Mouse (Mus musculus) urinary bladder, postnatal 0 days (tissue): ENCODE measurements around the gene Fosl1. TPM values are rescaled to one million over a fixed set of nuclear protein-coding genes. Genes with fewer than 3 reads are reported as not detected.

Source experiments
- polyA plus RNA-seq: library from polyadenylated mRNA; unstranded; fragments of >200 nt; fragmentation: Nextera tagmentation; extraction: Ambion mirVana; gene quantifications from 2 replicates; pipeline ENCODE4 v1.2.1, GENCODE M21; 2015

The Fosl1 gene
- 0.61 and 1.6 TPM in 2 replicates for polyA plus RNA-seq

DNA sequence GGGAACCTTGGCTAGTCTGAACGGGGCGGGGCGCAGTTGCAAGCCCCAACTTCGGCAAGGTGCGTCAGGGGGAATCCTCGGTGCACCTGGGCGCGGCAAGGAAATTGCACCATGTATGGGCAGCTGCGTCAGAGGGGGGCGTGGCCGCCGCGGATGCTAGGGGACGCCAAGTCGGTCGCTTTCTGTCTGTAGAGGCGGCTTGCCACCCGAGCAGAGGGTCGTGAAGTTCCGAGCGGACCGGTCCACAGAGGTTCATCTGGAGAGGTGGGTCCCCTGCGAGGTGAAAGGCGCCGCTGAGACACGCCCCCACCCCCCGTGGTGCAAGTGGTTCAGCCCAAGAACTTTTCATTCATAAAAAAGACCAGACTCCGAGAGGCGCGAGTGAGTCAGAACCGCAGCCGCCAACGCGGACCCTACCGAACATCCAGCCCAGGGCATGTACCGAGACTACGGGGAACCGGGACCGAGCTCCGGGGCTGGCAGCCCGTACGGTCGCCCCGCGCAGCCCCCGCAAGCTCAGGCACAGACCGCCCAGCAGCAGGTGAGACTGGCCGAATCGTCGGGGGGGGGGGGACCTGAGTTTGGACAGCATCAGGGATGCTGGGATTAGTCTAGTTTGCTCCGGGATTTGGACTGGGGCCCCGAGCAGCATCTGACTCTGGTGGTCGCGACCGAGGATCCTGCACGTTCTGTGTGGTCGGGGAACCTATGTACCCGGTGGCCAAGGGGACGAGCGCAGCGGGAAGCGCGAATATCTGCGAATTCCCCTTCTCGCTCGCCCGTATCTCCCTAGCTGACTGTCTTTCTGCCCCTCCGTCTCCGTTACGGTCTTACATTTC is at the start of gene Fosl1:
Fosl1 (plus strand) TSS at position 33 of the 839 bp plus-strand sequence.

DNA sequence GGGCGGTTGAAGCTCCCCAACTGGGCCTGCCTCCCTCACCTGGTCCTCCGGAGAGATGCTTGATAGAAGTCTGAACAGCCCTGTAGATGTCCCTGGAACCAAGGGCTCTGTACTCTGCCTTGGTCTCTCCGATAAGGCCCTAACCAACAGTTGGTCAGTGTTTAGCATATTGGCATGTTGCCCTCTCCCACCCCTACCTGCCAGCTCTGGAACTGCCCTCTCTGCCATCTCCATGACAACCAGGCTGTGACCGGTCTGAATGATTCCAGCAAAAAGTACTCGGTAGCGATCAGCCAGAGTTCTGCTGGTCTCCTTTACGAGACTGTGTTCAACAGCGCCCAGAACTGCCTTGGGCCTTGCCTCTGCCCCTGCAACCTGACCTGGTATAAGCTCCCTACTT is 45.1 kb upstream of the Fosl1 start, which contains the start of gene Tsga10ip:
Tsga10ip (minus strand) TSS at position 234 of the 400 bp plus-strand sequence.

DNA sequence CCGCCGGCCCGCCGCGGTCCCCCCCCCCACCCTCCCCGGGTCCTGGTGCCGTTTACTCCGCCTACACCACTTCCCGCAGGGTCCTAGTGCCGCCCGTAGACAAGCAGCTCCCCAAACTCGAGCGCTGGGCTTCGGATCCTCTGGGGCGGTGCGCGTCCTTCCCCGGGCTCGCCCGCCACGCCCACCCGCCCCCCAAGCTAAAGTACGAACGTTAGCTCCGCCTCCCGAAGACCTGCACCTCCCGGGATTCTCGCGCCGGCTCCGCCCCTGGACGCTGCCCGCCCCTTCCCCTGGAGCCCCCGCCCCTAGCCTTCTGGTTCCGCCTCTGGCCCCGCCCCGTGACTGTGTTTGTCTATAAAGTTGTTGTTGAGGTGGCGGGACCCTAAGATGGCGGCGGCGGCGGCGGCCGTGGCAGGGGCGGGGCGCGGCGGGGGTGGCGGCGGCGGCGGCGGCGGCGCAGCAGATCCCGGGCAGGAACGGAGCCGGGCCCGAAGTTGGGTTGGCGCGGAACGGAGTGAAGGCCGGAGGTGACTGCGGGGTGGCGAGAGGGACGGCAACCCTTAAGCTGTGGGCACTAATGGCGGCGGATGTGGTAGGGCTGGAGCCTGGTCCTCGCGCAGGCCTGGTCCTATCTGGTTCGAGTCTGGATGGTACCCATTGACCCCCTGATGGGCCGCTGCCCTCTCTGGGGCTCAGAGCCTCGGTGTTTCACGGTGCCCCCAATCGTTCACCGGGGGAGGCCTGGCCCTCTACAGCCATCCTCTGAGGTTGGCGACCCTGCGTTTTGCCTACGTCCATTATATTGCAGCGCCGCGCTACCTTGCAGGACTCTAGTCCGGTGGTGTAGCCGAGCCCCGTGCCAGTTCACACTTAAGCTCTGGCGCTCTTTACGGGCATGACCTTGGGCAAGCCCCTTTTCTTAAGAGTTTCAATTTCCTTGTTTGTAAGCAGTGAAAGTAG is 22.3 kb upstream of the Fosl1 start, which contains the start of the genes Drap1 and AI837181:
Drap1 (minus strand) TSS at position 198 of the 960 bp plus-strand sequence.
AI837181 (plus strand) TSS at position 363 of the 960 bp plus-strand sequence.

DNA sequence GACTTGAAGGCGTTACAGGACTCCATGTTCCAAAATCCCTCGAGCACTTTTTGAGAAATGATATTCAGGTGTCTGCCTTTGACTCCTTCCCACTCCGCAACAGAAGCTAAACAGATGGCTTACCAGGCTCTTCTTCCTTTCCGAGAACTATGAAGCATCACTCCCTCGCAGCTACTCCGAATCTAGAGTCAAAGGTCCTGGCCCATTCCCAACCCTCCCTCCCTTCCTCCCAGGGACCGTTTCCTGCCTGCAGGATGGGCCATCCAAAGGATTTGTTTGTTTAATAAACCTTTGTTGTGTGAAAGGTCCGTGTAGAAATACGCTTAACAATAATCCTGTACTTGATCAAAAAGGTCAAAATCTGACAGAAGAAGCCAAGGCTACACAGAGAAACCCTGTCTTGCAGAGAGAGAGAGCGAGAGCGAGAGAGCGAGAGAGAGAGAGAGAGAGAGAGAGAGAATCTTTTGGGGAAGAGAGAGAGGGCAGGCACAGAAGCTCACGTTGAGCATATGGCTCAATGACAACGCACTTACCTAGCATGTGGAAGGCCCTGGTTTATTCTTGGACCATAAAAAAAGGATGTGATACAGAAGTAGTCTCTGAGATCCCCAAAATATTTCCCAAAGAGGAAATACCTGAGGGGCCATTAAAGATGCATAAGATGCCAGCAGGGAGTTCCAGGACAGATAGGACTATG is 10.5 kb downstream of the Fosl1 start, which contains the start of gene Ccdc85b:
Ccdc85b (minus strand) TSS at position 149 of the 697 bp plus-strand sequence.

DNA sequence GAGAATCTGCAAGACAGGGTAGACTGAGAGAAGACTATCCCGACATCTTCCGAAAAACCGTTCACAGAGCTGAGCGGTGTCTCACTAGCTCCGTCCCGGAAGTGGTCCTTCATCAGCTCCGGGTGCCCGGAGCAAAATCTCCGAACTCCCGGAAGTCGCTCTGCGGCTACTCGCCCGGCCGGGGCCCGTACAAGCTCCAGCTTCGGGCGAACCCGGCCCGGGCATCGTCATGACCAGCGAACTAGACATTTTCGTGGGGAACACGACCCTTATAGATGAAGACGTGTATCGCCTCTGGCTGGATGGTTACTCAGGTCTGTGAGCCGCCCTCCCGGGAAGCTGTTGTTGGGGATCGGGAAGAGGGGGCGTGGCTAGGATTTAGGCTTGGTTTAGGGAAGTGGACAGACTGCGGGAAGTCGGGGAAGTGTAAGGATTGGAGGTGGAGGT is 13.1 kb downstream of the Fosl1 start, which contains the start of gene Fibp:
Fibp (plus strand) TSS at position 151 of the 447 bp plus-strand sequence.

DNA sequence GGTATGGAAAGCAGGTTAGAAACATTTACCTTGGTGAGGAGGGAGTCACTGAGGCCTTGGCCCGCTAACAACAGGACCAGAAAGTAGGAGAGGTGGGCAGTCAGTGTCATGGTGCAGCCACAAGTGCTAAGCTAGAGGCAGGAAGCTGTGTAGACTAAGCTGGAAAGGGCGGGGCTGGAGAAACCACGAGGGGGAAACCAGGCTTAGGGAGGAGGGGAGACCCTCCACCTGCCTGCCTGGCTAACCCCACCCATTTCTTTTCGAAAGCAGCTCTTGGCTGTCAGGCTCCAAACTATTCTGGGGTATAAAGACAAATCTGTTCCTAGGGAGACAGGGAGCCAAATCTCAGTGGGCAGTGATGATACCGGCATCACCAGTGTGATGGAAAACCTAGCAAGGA is 21.0 kb downstream of the Fosl1 start, which contains the start of gene Ctsw:
Ctsw (minus strand) TSS at position 134 of the 400 bp plus-strand sequence.

DNA sequence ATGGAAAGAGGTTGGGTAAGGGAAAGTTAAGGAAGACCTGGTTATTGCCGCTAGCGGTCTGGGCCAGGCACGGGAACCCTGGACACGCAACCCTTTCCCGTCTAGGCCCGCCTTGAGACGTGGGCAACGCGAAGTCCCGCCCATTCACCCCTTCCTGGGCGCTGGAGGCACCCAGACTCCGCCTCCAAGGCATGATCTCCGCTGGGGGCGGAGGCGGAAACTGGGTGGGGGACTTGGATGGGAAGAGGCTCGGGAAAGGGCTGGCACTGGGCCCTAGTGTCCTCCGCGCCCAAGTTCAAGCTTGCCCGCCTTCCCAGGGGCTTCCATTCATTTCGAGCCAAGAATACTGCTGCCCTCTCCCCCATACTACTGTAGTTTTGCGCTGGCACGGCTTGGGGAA is 26.4 kb downstream of the Fosl1 start, which contains the start of gene Efemp2:
Efemp2 (plus strand) TSS at position 235 of the 400 bp plus-strand sequence.

DNA sequence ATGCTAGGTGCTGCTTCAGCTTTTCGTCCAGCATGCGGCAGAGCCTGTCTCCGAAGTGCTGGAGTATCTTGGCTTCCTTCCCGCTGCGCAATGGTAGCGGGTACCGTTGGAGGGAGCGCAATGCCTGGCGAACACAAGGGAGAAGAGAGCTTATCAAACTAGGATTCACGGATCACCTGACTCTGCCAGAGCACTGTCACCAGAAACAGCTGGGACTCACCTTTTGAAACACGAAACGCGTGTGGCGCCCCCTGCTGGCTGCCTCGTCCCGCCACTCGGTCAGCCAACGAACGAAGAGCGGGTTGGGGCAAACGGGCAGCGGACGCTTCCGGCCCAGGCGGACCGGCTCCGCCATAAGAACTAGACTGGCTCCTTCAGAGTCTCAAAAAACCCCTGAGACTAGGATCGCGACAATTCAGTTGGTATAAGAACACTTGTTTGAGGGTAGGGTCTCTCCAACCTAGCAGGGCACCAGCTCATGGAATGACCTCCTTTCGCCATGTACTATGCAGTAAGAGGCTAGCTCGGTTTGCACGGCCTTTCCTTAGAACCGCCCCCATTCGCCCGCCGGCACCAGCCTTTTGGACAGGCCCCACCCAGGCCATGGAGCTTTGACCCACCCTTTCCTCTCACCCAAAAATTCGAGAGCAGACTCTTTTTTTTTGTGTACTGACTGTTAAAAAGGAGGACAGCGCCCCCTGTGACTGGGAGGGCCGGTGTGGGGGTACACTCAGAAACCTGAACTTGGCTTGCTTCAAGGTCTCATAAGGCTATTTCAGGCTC is 40.6 kb downstream of the Fosl1 start, which contains the start of gene Mus81:
Mus81 (minus strand) TSS at position 635 of the 783 bp plus-strand sequence.

DNA sequence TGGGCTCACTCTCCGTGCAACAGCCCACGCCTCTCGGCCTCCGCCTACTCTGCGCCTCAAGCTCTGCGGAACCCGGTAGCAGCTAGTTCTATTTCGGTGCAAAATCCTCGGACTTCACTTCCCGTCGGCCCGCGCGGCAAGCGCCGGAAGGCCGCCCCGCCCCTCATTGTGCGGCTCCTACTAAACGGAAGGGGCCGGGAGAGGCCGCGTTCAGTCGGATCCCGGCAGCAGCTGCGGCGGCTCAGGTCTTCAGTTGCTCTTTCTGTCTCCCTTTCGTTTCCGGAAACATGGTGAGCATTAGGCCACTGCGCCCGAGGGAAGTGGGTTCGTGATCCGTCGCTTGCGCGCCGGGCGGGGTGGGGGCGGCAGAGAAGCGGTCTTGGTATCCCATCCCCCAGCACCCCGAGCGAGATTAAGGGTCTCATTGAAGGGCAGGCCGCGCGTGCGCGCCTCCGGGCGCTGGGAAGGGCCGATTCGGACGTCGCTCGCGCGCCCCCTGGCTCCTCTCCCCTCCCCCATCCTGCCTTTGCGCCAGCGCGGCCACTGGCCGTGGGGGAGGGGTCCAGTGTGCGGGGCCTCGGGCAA is 43.1 kb downstream of the Fosl1 start, which contains the start of gene Cfl1:
Cfl1 (plus strand) TSS at position 143 of the 585 bp plus-strand sequence.

DNA sequence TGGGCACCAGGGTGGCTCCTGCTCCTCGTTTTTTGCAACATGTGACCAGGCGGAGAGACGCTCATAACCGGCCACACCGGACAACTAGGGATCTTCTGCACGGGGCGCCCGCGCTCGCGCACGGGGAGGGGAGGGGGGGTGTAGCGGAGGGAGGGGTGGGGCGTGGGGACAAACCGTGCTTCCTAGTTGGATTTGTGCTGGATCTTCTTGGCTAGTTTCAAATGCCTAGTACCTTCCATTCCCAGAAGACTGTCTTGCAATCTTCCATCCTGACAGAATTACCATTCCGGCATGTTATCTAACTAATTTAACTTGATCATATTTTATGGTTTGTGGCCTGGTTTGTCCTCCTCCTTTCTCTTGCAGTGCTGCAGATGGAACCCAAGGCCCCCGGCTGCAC is 56.3 kb downstream of the Fosl1 start, which contains the start of gene 1700020D05Rik:
1700020D05Rik (minus strand) TSS at position 101 of the 400 bp plus-strand sequence.

Other genes starting within 250 kb of the Fosl1 start
- 8.8 and 10.0 TPM in 2 replicates for gene Pacs1, start 174.4 kb upstream of the Fosl1 start, polyA plus RNA-seq
- gene Sf3b2, start 152.1 kb upstream of the Fosl1 start, polyA plus RNA-seq = 155 and 159 TPM in 2 replicates
- 0.33 and 0.35 TPM in 2 replicates for gene Gal3st3, start 149.2 kb upstream of the Fosl1 start, polyA plus RNA-seq
- not detected in 2 replicates for gene Catsper1, start 111.8 kb upstream of the Fosl1 start, polyA plus RNA-seq
- 5.3 and 6.6 TPM in 2 replicates for gene Cst6, start 98.0 kb upstream of the Fosl1 start, polyA plus RNA-seq
- gene Eif1ad, start 80.8 kb upstream of the Fosl1 start, polyA plus RNA-seq = 25.2 and 27.2 TPM in 2 replicates
- gene Banf1, start 80.4 kb upstream of the Fosl1 start, polyA plus RNA-seq = 266 and 286 TPM in 2 replicates
- gene Sart1, start 58.8 kb upstream of the Fosl1 start, polyA plus RNA-seq = 33.0 and 39.0 TPM in 2 replicates
- gene Tsga10ip, start 45.0 kb upstream of the Fosl1 start, polyA plus RNA-seq = not detected in 2 replicates
- 234 and 246 TPM in 2 replicates for gene Drap1, start 22.6 kb upstream of the Fosl1 start, polyA plus RNA-seq
- gene AI837181, start 22.4 kb upstream of the Fosl1 start, polyA plus RNA-seq = 45.6 and 53.5 TPM in 2 replicates
- gene Ccdc85b, start 10.3 kb downstream of the Fosl1 start, polyA plus RNA-seq = 15.1 and 16.5 TPM in 2 replicates
- 78.4 and 88.2 TPM in 2 replicates for gene Fibp, start 13.1 kb downstream of the Fosl1 start, polyA plus RNA-seq
- 0.16 and 0.62 TPM in 2 replicates for gene Ctsw, start 21.0 kb downstream of the Fosl1 start, polyA plus RNA-seq
- gene Efemp2, start 26.4 kb downstream of the Fosl1 start, polyA plus RNA-seq = 118 and 128 TPM in 2 replicates
- 23.1 and 28.7 TPM in 2 replicates for gene Mus81, start 40.9 kb downstream of the Fosl1 start, polyA plus RNA-seq
- 1,724 and 1,857 TPM in 2 replicates for gene Cfl1, start 42.9 kb downstream of the Fosl1 start, polyA plus RNA-seq
- 0.27 TPM in 1 of 2 replicates, not detected in the other for gene 1700020D05Rik, start 56.2 kb downstream of the Fosl1 start, polyA plus RNA-seq
- 4.8 and 6.5 TPM in 2 replicates for gene Snx32, start 63.0 kb downstream of the Fosl1 start, polyA plus RNA-seq
- 2.6 and 3.4 TPM in 2 replicates for gene Ovol1, start 113.1 kb downstream of the Fosl1 start, polyA plus RNA-seq
- gene Ap5b1, start 120.5 kb downstream of the Fosl1 start, polyA plus RNA-seq = 6.1 and 6.2 TPM in 2 replicates
- 45.5 and 58.5 TPM in 2 replicates for gene Rnaseh2c, start 154.3 kb downstream of the Fosl1 start, polyA plus RNA-seq
- 31.9 and 33.2 TPM in 2 replicates for gene Kat5, start 162.7 kb downstream of the Fosl1 start, polyA plus RNA-seq
- gene Rela, start 189.9 kb downstream of the Fosl1 start, polyA plus RNA-seq = 38.5 and 43.5 TPM in 2 replicates
- gene Sipa1, start 216.2 kb downstream of the Fosl1 start, polyA plus RNA-seq = 14.1 and 14.4 TPM in 2 replicates
- 11.8 and 12.4 TPM in 2 replicates for gene Map3k11, start 241.2 kb downstream of the Fosl1 start, polyA plus RNA-seq
- 8.9 and 9.8 TPM in 2 replicates for gene Pcnx3, start 241.4 kb downstream of the Fosl1 start, polyA plus RNA-seq